Mouse (Mus musculus): ENCODE measurements around the gene Fscn3. TPM values are rescaled to one million over a fixed set of nuclear protein-coding genes. Genes with fewer than 3 reads are reported as not detected.

The Fscn3 gene
- total RNA-seq, 2 experiments from 2014 or later = not detected

GRCm38 (mm10) chr6:28486008-28486407, 58.4 kb downstream of the Fscn3 start:
- DNase-seq (ENCODE audit: low spot score) = no peak

GRCm38 (mm10) chr6:28486471-28486870, 58.9 kb downstream of the Fscn3 start:
- no peak for DNase-seq (ENCODE audit: low spot score)

- DNase-seq (ENCODE audit: low spot score) = no peak
These were observed 59.3 kb downstream of the Fscn3 start for GRCm38 (mm10) chr6:28486905-28487304.

Other genes with a start within 250 kb of the Fscn3 start
- 1 to 10 TPM; 6.3 to 6.6 TPM for gene Zfp800, start 29.8 kb upstream of the Fscn3 start, total RNA-seq (2021)
- gene Arf5, start 4.2 kb upstream of the Fscn3 start, total RNA-seq (2021) = 10 to 100 TPM; 68.5 to 70.8 TPM
- gene Gcc1, start 601 bp downstream of the Fscn3 start, total RNA-seq (2021) = 1 to 10 TPM; 6.6 to 7.6 TPM
- gene Pax4, start 21.6 kb downstream of the Fscn3 start, total RNA-seq (2021) = not detected
- 10 to 100 TPM; 45.0 to 49.8 TPM for gene Snd1, start 47.4 kb downstream of the Fscn3 start, total RNA-seq (2021)

Data from gastrocnemius, adult 18-20 months (tissue).